Mouse (Mus musculus): ENCODE results near the gene N4bp3. TPM values are rescaled to one million over a fixed set of nuclear protein-coding genes. Genes with fewer than 3 reads are reported as not detected.

N4bp3 gene
- polyA plus RNA-seq (2017; shearing (Covaris generic)), result 1 to 10 TPM; 7.7 to 8.7 TPM

DNA sequence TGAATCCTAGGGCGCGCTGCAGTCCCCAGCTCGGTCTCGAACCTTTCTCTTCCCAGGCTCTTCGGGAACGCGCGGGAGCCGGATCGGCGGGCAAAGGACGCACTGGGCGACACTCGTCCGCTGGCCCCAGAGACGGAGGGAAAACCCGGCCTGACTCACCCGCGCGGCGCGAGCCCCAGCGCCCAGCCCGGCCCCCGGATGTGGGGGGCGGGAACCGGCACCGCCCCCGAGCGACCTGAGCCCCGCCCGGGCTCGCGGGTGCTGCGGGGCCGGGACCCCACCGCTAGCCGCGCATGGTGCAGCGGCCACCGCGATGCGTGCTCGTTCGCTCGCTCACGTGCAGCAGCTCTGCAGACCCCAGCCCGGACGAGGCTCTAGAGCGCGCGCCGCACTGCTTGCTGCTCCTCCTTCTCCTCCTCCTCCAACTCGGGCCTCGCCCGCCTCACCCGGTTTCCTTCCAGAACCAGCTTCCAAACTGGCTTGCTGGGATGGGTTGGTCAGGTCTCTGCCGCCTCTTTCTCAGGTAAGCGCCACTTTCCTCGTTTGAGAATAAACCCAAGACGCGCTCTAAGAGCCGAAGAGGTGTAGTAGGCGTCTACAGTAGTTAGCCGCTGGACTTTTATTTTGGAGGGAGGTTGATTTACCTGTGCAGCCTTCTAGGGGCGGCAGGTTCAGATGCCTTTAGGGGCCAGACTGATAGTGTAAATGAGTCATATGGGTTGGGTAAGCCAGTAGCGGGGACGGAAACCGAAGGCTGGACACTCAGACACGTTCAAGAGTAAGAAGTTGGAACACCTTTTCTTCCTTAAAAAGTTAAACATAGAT is at the start of gene N4bp3, which contains the start of gene D930048N14Rik:
N4bp3 (minus strand) TSS at position 152 of the 825 bp plus-strand sequence.
D930048N14Rik (plus strand) TSS at position 264 of the 825 bp plus-strand sequence.

DNA sequence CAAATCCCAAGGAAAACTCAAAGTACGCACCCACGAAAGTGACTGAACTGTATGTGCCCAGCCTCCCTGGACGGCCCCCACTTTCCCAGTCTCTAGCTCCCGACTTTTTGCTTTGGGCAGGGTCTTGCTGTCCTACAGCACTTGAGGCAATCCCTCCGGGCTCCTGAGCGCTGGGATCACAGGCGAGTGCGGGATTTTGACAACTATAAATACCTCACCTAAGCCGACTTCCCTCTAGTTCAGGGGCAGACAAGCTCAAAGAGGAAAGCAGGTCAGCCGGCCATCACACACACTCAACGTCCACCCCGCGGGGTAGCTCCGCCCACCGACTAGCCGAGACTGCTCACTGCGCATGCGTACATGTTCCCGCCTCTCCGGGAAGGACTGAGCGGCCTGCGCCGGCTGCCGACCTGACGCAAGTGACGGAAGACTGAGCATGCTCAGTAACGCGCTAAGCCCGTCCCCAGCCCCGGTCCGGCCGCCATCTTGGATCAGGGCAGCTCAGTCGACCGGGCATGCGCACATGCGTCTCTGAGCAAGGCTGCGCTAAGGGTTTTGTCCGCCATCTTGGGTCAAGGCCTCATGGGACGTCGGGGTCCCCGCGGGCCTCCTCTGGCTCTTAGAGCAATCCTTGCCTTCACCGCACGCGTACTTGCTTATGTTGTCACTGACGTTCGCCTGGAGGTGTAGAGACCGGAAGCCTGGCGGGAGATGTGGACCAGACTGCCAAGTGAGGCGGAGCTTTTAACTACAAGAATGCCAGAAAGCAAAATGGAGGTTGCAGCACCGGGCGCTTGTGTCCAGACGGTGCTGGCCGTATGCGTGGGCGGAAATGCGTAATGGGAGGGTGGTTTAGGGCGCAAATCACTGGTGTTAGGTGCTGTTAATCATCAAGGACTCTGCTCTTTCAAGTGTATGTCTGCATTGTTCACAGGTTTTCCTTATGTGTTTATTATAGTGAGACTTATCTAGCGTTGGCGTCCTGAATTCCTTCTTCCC is 38.0 kb upstream of the N4bp3 start, which contains the start of gene 0610009B22Rik:
0610009B22Rik (minus strand) TSS at position 545 of the 999 bp plus-strand sequence.

DNA sequence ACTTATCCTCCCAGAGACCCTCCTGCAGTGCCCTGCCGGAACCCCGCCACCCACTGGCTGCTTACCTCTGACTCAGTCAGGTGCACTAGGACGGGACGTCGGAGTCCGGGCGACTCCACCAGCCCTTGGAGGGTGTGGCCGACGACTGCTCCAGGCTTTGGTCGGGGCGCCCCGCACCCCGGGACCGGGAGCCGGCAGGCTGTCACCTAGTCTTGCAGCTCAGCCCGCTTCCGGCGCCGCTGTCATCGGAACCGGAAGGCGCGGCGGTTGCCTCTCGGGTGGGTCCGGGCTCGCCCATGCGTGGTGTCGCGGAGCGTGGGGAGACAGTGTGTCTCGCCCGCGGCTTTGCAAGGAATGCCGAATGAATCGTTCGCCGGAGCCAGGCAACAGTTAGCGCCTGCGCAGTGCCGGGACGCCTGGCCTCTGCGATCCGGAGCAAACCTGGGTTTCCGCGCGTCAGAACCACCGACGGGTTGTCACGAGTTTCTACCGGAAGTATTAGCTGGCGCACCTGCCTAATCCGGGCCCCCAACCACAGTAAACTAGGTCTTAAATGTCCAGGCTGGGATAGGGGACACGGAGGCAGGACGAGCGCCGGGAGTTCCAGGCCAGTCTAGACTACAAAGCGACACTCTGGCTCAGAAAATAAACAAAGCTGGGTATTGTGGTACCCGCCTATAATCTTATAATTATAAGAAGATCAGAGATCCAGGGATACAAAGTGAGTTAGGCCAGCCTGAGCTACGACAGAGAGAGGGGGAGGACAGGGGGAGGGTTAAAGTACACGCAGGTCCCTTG is 14.9 kb downstream of the N4bp3 start, which contains the start of gene Rmnd5b:
Rmnd5b (minus strand) TSS at position 372 of the 798 bp plus-strand sequence.

DNA sequence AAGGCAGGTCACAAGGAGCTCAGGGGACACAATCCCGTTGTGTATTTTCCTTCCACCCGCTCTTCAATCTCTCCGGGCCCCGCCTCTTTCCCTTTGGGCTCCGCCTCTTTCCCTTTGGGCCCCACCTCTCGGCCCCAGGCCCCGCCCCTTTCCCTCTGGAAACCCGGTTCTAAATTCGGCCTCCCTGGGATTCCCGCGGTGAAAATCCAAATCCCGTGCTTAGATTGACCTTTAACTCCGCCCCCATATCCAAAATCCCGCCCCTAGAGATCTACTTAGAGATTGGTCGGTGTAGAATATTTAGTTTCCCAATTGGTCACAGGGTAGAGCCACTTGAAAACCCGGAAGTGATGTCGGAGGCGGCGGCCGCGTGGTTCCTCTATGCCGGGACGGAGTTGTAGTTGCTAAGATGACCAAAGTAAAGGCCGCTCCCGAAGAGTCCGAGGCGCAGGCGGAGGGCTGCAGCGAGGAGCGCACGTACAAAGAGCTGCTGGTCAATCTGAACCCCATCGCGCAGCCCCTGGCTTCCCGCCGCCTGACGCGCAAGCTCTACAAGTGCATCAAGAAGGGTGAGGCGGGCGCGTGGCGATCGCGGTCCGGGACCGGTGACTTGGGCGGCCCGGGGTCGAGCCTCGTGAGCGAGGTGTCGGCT is 31.1 kb downstream of the N4bp3 start, which contains the start of gene Nhp2:
Nhp2 (plus strand) TSS at position 327 of the 652 bp plus-strand sequence.

DNA sequence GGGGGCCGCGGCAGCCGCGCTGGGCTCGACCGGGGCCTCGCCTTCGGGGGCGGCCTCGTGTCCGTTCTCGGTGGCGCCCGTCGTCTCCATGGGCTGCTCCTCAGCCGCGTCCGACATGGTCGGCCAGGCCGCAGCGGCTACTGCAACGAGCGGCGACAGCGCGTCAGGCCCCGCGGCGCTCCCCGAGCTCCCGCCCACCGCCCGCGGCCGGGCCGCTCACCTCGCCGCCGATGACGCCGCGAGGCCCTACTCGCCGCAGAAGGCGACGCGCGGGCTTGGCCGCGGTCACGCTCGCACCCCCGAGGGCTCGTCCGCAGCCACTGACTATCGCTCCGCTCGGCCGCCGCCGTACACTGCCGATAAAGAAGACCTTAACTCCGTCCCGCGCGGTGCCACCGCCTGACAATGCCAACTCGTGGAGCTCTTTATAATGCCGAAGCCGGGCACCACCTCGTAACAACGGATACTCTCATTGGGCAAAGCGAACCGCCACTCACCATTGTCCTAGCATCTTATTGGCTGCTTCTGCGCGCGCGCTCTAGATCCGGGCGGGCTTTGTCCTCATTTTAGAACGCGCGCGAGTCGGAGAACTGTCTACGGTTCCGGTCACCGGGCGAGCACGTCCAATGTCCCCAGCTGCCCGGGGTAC is 44.1 kb downstream of the N4bp3 start, which contains the start of gene Hnrnpab:
Hnrnpab (minus strand) TSS at position 401 of the 649 bp plus-strand sequence.

Other genes with a start within 250 kb of the N4bp3 start
- 10 to 100 TPM; 19.8 to 26.6 TPM for gene Phykpl, start 66.1 kb downstream of the N4bp3 start, polyA plus RNA-seq (2017; shearing (Covaris generic))
- gene Hnrnpab, start 44.0 kb downstream of the N4bp3 start, polyA plus RNA-seq (2017; shearing (Covaris generic)), result 100 to 1,000 TPM; 448 to 490 TPM
- gene Nhp2, start 31.1 kb downstream of the N4bp3 start, polyA plus RNA-seq (2017; shearing (Covaris generic)), result 10 to 100 TPM; 79.4 to 92.2 TPM
- gene Rmnd5b, start 14.9 kb downstream of the N4bp3 start, polyA plus RNA-seq (2017; shearing (Covaris generic)), result 10 to 100 TPM; 82.8 to 87.2 TPM
- gene D930048N14Rik, start 112 bp upstream of the N4bp3 start, polyA plus RNA-seq (2017; shearing (Covaris generic)), result 1 to 10 TPM; 1.4 to 1.7 TPM
- gene 0610009B22Rik, start 38.0 kb upstream of the N4bp3 start, polyA plus RNA-seq (2017; shearing (Covaris generic)), result 10 to 100 TPM; 18.8 to 21.1 TPM
- 10 to 100 TPM; 25.3 to 31.5 TPM for gene Sec24a, start 112.8 kb upstream of the N4bp3 start, polyA plus RNA-seq (2017; shearing (Covaris generic))
- gene Sar1b, start 112.8 kb upstream of the N4bp3 start, polyA plus RNA-seq (2017; shearing (Covaris generic)), result 100 to 1,000 TPM; 111 to 129 TPM
- gene Jade2, start 206.8 kb upstream of the N4bp3 start, polyA plus RNA-seq (2017; shearing (Covaris generic)), result 1 to 10 TPM; 8.1 to 8.4 TPM

Data from inflammation-experienced regulatory T-cells (primary cell).